Mouse (Mus musculus) stomach, postnatal 0 days (tissue): ENCODE results near the gene Hes2.

ENCODE experiments used
- CTCF ChIP-seq: IDR thresholded peaks from 2 replicates; pipeline ENCODE4 v1.5.1; 2016; ENCODE audit warnings: antibody characterized with exemption, low read depth, mild to moderate bottlenecking, moderate library complexity
- EP300 ChIP-seq: optimal IDR thresholded peaks from 2 replicates; pipeline ENCODE3; 2016; ENCODE audit warnings: antibody characterized with exemption

DNA sequence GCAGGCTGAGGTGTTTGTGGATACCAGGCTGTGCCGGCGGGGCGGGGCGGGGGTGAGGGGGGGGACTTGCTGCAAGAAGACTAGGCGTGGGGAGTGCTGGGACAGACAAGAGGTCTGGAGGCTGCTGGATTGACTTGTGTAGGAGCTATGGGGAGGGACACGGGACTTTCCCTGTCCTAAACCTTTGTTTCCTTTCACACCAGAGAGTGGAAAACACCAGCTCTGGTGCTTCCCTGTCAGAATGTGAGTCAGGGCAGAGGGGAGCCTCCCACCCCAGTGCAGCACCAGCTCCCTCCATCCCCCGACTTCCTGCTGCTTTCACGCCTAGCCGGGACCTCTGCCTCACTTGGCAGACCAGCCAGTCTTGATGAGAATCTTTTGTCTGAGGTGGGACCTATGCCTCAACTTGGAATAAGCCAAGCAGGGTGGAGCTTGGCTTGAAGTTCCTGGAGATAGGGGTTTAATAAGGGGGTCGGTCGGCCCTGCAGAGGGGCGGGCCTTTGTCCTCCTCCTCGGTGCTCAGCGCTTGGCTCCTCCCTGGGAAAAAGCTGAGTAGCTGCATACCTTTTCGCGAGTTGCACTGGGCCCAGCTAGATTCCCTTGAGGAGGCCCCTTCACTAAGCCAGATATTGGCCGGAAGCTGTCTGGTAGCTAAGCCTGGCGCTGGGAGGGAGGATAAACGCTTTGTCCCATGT lies 27.0 kb downstream of the Hes2 start:
- TF ChIP-seq CTCF: no peak
- no peak for TF ChIP-seq EP300
